Comparison of ENCODE assay signal across 7 mouse cellular contexts in the genomic region with DNA sequence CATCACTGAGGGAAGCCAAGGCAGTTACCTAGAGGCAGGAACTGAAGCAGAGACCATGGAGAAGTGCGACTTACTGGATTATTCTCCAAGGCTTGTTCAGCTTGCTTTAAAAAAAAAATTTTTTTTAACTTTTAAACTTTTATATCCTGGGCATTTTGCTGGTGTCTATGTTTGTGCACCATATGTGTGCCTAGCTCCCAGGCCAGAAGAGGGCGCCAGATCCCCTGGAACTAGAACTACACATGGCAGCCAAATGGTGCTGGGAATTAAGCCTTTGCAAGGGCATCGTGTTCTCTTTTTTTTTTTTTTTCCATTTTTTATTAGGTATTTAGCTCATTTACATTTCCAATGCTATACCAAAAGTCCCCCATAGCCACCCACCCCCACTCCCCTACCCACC.
DNase-seq lines count a peak whose midpoint lies in the region; TF ChIP-seq lines count a peak whose summit lies in the region.
"Not testable (repeated sequence)": the region's sequence is repeated elsewhere in the genome, so short reads cannot be mapped to it uniquely, and the experiment has no call there.

No protein-coding gene starts in this region.

- H3K27ac ChIP-seq in kidney, adult 2 months (ENCODE audit: insufficient read depth, low read depth, low read length); layer of hippocampus, adult 2 months: not testable (repeated sequence)

- 70% methylated on average over 3 of the region's 3 CpGs for WGBS in kidney, adult 2 months

- not testable (repeated sequence) for H3K27me3 ChIP-seq in kidney, adult 2 months (replicated peaks; ENCODE audit: control insufficient read depth, insufficient read depth, low read length)

- DNase-seq in ES-CJ7 (ENCODE audit: low read depth, low spot score): peak; percentile 17
- peak; percentile 6 to 48 for DNase-seq in adrenal gland, adult (ENCODE audit: inconsistent age in 2 of 2, low spot score in 1 of 2)
- DNase-seq in cerebellum, postnatal 14 days: peak; percentile 0 to 2
- DNase-seq in kidney, adult 2 months: peak; percentile 4
- DNase-seq in layer of hippocampus, adult 2 months (ENCODE audit: low spot score in 2 of 2): not testable (repeated sequence)
- peak; percentile 2 for DNase-seq in right cerebral cortex, postnatal 4 days
- peak; percentile 55 for DNase-seq in thymus, postnatal 4 days

- not testable (repeated sequence) for H3K4me3 ChIP-seq in kidney, adult 2 months (ENCODE audit: insufficient read depth, low read depth, low read length); layer of hippocampus, adult 2 months

- 0 out of 2 replicates have a peak, but pooled peaks have one; percentile 14 for TF ChIP-seq CTCF in kidney, adult 2 months (conservative IDR thresholded peaks at IDR 0.05; ENCODE audit: insufficient read depth, insufficient read length, low read depth, low read length)
- TF ChIP-seq CTCF in layer of hippocampus, adult 2 months (conservative IDR thresholded peaks at IDR 0.05): 0 out of 2 replicates have a peak, but pooled peaks have one; percentile 18

- not testable (repeated sequence) for H3K36me3 ChIP-seq in kidney, adult 2 months (ENCODE audit: control insufficient read depth, insufficient read depth, low read length)

- not testable (repeated sequence) for TF ChIP-seq POLR2A in kidney, adult 2 months (IDR thresholded peaks at IDR 0.05; ENCODE audit: low read depth, low read length)

- not testable (repeated sequence) for H3K4me1 ChIP-seq in kidney, adult 2 months (ENCODE audit: control insufficient read depth, insufficient read depth, low read length)
